Mouse (Mus musculus): Measurements from ENCODE around the gene Uchl3. TPM values are rescaled to one million over a fixed set of nuclear protein-coding genes. Genes with fewer than 3 reads are reported as not detected.

Uchl3 gene
- total and polyA plus RNA-seq, 2 experiments from 2014 or later, result 43.5 to 241 TPM

DNA sequence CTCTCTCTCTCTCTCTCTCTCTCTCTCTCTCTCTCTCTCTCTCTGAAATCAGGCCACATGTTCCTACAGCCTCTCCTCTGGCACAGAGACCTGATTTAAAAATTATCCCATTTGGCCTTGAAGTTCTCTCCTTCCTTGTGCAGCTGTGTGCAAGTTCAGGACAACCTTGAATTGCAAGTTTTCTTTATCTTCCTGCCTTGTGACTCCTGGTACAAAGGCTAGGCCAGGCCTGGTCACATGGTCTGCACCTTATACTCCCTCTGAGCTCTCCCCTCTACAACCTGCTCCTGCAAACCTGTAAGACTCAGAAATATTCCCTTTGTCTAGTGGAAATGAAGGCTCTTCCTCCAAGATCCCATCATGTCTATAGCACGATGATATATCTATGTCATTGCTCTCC is 8.8 kb upstream of the Uchl3 start:
- no peak for ATAC-seq
- H3K4me1 ChIP-seq (ENCODE audit: insufficient read depth, low read length), result no peaks in the 10 kb centered on the region
- H3K4me3 ChIP-seq (ENCODE audit: low read length), result no peak overlapping the region
- DNase-seq (ENCODE audit: low spot score), result no peak
- H3K27me3 ChIP-seq (ENCODE audit: insufficient read depth, low read length), result no peaks in the 10 kb centered on the region
- no peak overlapping the region for H3K4me2 ChIP-seq (ENCODE audit: low read depth, low read length)
- 88% methylated on average over 1 of the region's 1 CpGs for WGBS
- no peak overlapping the region for H3K27ac ChIP-seq
- no peak for TF ChIP-seq CTCF (IDR thresholded peaks at IDR 0.05; ENCODE audit: low read depth)
- no peaks in the 10 kb centered on the region for H3K36me3 ChIP-seq (ENCODE audit: insufficient read depth, low read length)
- H3K9ac ChIP-seq (replicated peaks; ENCODE audit: low read length), result no peak overlapping the region
- H3K9me3 ChIP-seq (ENCODE audit: low read length), result no peaks in the 10 kb centered on the region

DNA sequence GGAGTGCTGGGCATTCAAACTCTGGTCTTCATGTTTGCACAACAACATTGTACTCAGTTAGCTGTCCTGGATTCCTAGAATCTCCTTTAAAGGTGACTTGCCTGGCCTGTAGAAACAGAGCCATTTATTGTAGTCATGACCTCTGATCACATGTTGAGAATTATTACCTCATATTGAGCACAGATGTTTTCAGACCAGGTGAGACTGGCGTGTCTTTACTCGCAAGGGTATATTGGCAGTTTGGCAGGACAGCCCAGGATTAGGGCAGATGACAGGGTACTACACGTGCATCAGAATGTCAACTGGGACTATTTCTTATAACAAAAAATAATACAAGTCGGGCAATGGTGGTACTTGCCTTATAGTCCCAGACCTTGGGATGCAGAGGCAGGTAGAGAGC is 3.2 kb upstream of the Uchl3 start:
- no peak for DNase-seq (ENCODE audit: low spot score)
- H3K9ac ChIP-seq (replicated peaks; ENCODE audit: low read length), result no peak overlapping the region
- no peak overlapping the region for H3K4me3 ChIP-seq (ENCODE audit: low read length)
- no peaks in the 10 kb centered on the region for H3K9me3 ChIP-seq (ENCODE audit: low read length)
- no peaks in the 10 kb centered on the region for H3K27me3 ChIP-seq (ENCODE audit: insufficient read depth, low read length)
- H3K27ac ChIP-seq, result no peak overlapping the region
- no peak for ATAC-seq
- no peak overlapping the region for H3K4me2 ChIP-seq (ENCODE audit: low read depth, low read length)
- 86% methylated on average over 4 of the region's 4 CpGs for WGBS
- H3K36me3 ChIP-seq (ENCODE audit: insufficient read depth, low read length), result no peaks in the 10 kb centered on the region
- H3K4me1 ChIP-seq (ENCODE audit: insufficient read depth, low read length), result peaks cover 3% of the 10 kb centered on the region; the same call in 1 of the 2 replicates
- TF ChIP-seq CTCF (IDR thresholded peaks at IDR 0.05; ENCODE audit: low read depth), result no peak

DNA sequence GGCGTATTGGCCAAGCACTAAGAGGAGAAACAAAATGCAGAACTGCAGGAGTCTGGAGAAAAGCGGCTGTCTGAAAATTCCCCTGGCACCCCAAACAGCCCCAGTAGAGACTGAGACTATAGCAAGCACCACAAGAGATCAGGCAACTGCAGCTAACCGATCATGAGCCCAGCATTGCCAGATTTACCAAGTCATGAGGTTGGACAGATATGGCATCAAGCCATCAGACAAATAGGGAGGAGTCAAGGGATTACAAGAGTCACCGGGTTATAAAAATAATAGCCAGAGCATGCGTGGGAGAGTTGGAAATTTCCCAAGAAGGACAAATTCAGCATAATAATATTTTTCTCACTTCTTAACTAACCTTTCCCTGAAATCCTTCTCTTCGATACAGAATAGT is 1.2 kb upstream of the Uchl3 start:
- 92% methylated on average over 6 of the region's 6 CpGs for WGBS

DNA sequence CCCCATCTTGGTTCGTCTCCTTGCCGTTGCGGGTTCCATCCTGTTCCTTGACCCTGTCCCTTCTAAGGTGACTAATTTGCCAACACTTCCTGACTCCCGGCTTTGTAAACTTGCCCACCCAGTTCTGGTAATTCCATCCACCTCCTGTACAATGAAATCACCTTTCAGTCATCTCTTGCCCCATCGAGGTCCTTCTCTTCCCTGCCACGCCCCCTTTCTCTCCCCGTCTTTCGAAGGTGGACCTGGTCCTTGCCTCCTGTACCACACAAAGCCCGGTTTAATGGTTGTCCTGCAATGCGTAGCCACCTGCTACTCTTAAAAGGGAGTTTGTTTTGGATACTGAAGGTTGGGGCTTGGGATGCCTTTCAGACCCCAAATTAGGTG is 751 bp downstream of the Uchl3 start:
- WGBS, result under 1% methylated on average over 10 of the region's 10 CpGs
- Histone ChIP-seq H3K36me3 (ENCODE audit: insufficient read depth, low read length) (no peaks in the 10 kb centered on the region), H3K4me2 (ENCODE audit: low read depth, low read length) (peak overlapping the region; percentile 72), H3K9me3 (ENCODE audit: low read length) (no peaks in the 10 kb centered on the region), H3K9ac (replicated peaks; ENCODE audit: low read length) (peak overlapping the region; percentile 79), H3K4me3 (ENCODE audit: low read length) (peak overlapping the region; percentile 64), H3K27ac (peak overlapping the region; percentile 69; the same call in 1 of the 2 replicates), H3K27me3 (ENCODE audit: insufficient read depth, low read length) (no peaks in the 10 kb centered on the region), H3K4me1 (ENCODE audit: insufficient read depth, low read length) (peaks cover 3% of the 10 kb centered on the region; the same call in 1 of the 2 replicates)
- ATAC-seq, result no peak
- DNase-seq (ENCODE audit: low spot score), result peak; percentile 44
- no peak for TF ChIP-seq CTCF (IDR thresholded peaks at IDR 0.05; ENCODE audit: low read depth)

More for the DNA sequence above, 1.2 kb upstream of the Uchl3 start:
- ATAC-seq (no peak), DNase-seq (ENCODE audit: low spot score) (no peak)
- no peak overlapping the region for H3K9ac ChIP-seq (replicated peaks; ENCODE audit: low read length)
- H3K4me2 ChIP-seq (ENCODE audit: low read depth, low read length), result no peak overlapping the region
- no peak overlapping the region for H3K4me3 ChIP-seq (ENCODE audit: low read length)
- H3K9me3 ChIP-seq (ENCODE audit: low read length), result no peaks in the 10 kb centered on the region
- peaks cover 3% of the 10 kb centered on the region; the same call in 1 of the 2 replicates for H3K4me1 ChIP-seq (ENCODE audit: insufficient read depth, low read length)
- no peak overlapping the region for H3K27ac ChIP-seq
- no peak for TF ChIP-seq CTCF (IDR thresholded peaks at IDR 0.05; ENCODE audit: low read depth)
- no peaks in the 10 kb centered on the region for H3K27me3 ChIP-seq (ENCODE audit: insufficient read depth, low read length)
- H3K36me3 ChIP-seq (ENCODE audit: insufficient read depth, low read length), result no peaks in the 10 kb centered on the region

DNA sequence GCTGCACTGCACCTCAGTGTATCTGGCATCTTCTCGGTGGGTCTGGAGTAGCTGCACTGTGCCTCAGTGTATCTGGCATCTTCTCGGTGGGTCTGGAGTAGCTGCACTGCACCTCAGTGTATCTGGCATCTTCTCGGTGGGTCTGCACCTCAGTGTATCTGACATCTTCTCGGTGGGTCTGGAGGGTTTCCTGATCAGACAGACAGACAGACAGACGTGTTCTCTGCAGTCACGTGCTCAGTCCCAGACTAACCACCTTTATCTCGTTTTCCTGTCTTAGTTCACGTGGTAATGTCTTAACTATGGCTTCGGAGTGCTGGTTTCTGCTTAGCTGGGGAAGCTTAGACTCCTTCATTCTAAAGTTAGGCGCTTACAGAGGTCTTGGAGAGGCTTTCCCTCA is 2.5 kb downstream of the Uchl3 start:
- Histone ChIP-seq H3K9ac (replicated peaks; ENCODE audit: low read length) (no peak overlapping the region), H3K4me1 (ENCODE audit: insufficient read depth, low read length) (peaks cover 3% of the 10 kb centered on the region; the same call in 1 of the 2 replicates), H3K27me3 (ENCODE audit: insufficient read depth, low read length) (no peaks in the 10 kb centered on the region), H3K9me3 (ENCODE audit: low read length) (no peaks in the 10 kb centered on the region), H3K4me2 (ENCODE audit: low read depth, low read length) (no peak overlapping the region), H3K36me3 (ENCODE audit: insufficient read depth, low read length) (no peaks in the 10 kb centered on the region), H3K27ac (no peak overlapping the region), H3K4me3 (ENCODE audit: low read length) (no peak overlapping the region)
- 86% methylated on average over 10 of the region's 10 CpGs for WGBS
- DNase-seq (ENCODE audit: low spot score) (no peak), ATAC-seq (no peak)
- no peak for TF ChIP-seq CTCF (IDR thresholded peaks at IDR 0.05; ENCODE audit: low read depth)

DNA sequence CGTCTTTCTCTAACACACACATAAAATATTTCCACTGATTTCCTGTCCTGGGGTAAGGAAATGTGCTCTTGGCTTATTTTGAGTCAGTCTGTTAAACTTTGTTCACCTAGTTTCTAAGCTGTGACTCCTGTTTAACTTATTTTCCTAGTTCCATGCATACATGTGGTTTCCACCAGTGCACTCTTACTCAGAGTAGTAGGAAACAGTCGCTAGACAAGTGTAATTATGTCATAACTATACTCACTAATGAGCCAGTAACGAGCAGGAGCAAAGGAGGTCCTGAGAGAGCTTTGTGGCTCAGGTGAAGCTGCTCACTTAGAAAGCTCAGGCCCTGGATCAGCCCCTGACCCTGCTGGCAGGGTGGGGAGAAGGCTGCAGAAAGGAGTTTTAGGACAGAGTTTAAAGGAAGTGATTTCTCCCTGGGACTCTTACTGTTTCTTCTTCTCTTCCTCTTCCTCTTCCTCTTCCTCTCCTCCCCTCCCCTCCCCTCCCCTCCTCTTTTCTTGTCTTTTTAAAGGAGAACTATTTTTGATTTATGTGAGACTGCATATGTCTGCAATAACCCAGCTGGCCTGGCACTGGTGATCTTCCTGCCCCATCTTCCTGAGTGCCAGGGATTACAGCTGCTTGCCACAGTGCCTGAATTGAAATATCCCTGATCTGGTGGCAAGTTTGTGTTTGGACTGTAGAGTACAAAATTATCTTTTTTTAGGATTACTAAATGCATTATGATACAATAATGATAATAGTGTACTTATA is 8.1 kb downstream of the Uchl3 start:
- TF ChIP-seq CTCF (IDR thresholded peaks at IDR 0.05; ENCODE audit: low read depth), result no peak
- 72% methylated on average over 3 of the region's 3 CpGs for WGBS
- ATAC-seq, result no peak

DNA sequence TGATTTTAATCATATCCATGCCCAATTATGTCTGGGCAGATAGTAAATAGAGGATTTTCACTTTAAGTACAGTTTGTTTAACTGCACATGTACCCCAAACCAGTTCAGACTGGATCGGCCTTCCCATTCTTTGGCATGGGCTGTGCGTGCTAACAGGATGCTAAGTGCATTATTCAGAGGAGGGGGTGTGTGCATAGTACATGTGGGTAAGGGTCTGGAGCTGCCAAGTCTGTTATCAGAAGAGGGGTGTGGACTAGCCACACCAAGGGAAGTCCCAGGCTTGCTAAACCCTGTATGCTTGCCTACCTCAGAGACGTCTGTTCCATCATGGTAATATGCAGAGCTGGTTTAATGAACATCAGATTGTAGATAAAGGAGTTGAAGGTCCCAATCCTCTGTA is 10.5 kb downstream of the Uchl3 start:
- H3K36me3 ChIP-seq (ENCODE audit: insufficient read depth, low read length), result 0 out of 2 replicates have a peak, but pooled peaks cover 10% of the 10 kb centered on the region
- no peaks in the 10 kb centered on the region for H3K27me3 ChIP-seq (ENCODE audit: insufficient read depth, low read length)
- H3K27ac ChIP-seq, result no peak overlapping the region
- no peaks in the 10 kb centered on the region for H3K9me3 ChIP-seq (ENCODE audit: low read length)
- no peak overlapping the region for H3K9ac ChIP-seq (replicated peaks; ENCODE audit: low read length)
- no peak overlapping the region for H3K4me2 ChIP-seq (ENCODE audit: low read depth, low read length)
- no peaks in the 10 kb centered on the region for H3K4me1 ChIP-seq (ENCODE audit: insufficient read depth, low read length)
- ATAC-seq, result no peak
- no peak for TF ChIP-seq CTCF (IDR thresholded peaks at IDR 0.05; ENCODE audit: low read depth)
- WGBS, result 91% methylated on average over 3 of the region's 3 CpGs
- no peak overlapping the region for H3K4me3 ChIP-seq (ENCODE audit: low read length)
- no peak for DNase-seq (ENCODE audit: low spot score)

More for the DNA sequence above, 8.1 kb downstream of the Uchl3 start:
- Histone ChIP-seq H3K36me3 (ENCODE audit: insufficient read depth, low read length) (no peaks in the 10 kb centered on the region), H3K4me3 (ENCODE audit: low read length) (no peak overlapping the region), H3K9me3 (ENCODE audit: low read length) (no peaks in the 10 kb centered on the region), H3K9ac (replicated peaks; ENCODE audit: low read length) (no peak overlapping the region), H3K4me1 (ENCODE audit: insufficient read depth, low read length) (no peaks in the 10 kb centered on the region), H3K27me3 (ENCODE audit: insufficient read depth, low read length) (no peaks in the 10 kb centered on the region), H3K27ac (no peak overlapping the region), H3K4me2 (ENCODE audit: low read depth, low read length) (no peak overlapping the region)
- DNase-seq (ENCODE audit: low spot score), result no peak

Measured in hindbrain, postnatal 0 days (tissue).